Mouse (Mus musculus) gonadal fat pad, adult 2 months (tissue): Measurements from ENCODE around the gene Slc10a3. TPM values are rescaled to one million over a fixed set of nuclear protein-coding genes. Genes with fewer than 3 reads are reported as not detected.

Experiments used
- polyA plus RNA-seq: library from polyadenylated mRNA; depleted of rRNA; stranded (reverse); fragments of >200 nt; gene quantifications from 2 replicates; pipeline ENCODE4 v1.2.3, GENCODE M21; 2012; rRNA removed

Gene Slc10a3
- polyA plus RNA-seq, 1 experiment: 30.5 TPM

Other genes with a start within 250 kb of the Slc10a3 start
- gene Opn1mw, start 245.9 kb downstream of the Slc10a3 start, polyA plus RNA-seq: 1.7 TPM in 2 replicates
- 7.8 and 16.5 TPM in 2 replicates for gene Mecp2, start 238.0 kb downstream of the Slc10a3 start, polyA plus RNA-seq
- gene Tex28, start 205.5 kb downstream of the Slc10a3 start, polyA plus RNA-seq: not detected in 2 replicates
- gene Tktl1, start 196.1 kb downstream of the Slc10a3 start, polyA plus RNA-seq: not detected in 2 replicates
- gene Flna, start 123.5 kb downstream of the Slc10a3 start, polyA plus RNA-seq: 707 and 874 TPM in 2 replicates
- gene Emd, start 118.7 kb downstream of the Slc10a3 start, polyA plus RNA-seq: 54.6 and 56.1 TPM in 2 replicates
- gene Rpl10, start 102.5 kb downstream of the Slc10a3 start, polyA plus RNA-seq: 2,430 and 2,738 TPM in 2 replicates
- gene Taz, start 91.4 kb downstream of the Slc10a3 start, polyA plus RNA-seq: 160 and 171 TPM in 2 replicates
- 26.7 and 33.1 TPM in 2 replicates for gene Dnase1l1, start 91.0 kb downstream of the Slc10a3 start, polyA plus RNA-seq
- gene Atp6ap1, start 76.3 kb downstream of the Slc10a3 start, polyA plus RNA-seq: 445 and 453 TPM in 2 replicates
- 180 and 211 TPM in 2 replicates for gene Gdi1, start 68.4 kb downstream of the Slc10a3 start, polyA plus RNA-seq
- gene Fam50a, start 60.3 kb downstream of the Slc10a3 start, polyA plus RNA-seq: 13.3 and 19.5 TPM in 2 replicates
- 24.7 and 30.8 TPM in 2 replicates for gene Plxna3, start 44.3 kb downstream of the Slc10a3 start, polyA plus RNA-seq
- gene Lage3, start 19.7 kb downstream of the Slc10a3 start, polyA plus RNA-seq: 84.5 and 107 TPM in 2 replicates
- 47.6 and 59.2 TPM in 2 replicates for gene Ubl4a, start 131 bp downstream of the Slc10a3 start, polyA plus RNA-seq
- gene Fam3a, start 19.9 kb upstream of the Slc10a3 start, polyA plus RNA-seq: 64.3 and 70.1 TPM in 2 replicates
- gene Ikbkg, start 19.9 kb upstream of the Slc10a3 start, polyA plus RNA-seq: 20.6 and 21.6 TPM in 2 replicates
- gene G6pdx, start 55.8 kb upstream of the Slc10a3 start, polyA plus RNA-seq: 190 and 227 TPM in 2 replicates
- gene Gm6880, start 108.0 kb upstream of the Slc10a3 start, polyA plus RNA-seq: not detected in 2 replicates
- gene Olfr1326-ps1, start 201.5 kb upstream of the Slc10a3 start, polyA plus RNA-seq: not detected in 2 replicates
- gene Olfr1325, start 219.3 kb upstream of the Slc10a3 start, polyA plus RNA-seq: not detected in 2 replicates